Comparison of ENCODE assay signal across 19 mouse cellular contexts in genomic region chr7:78837250-78837649, GRCm38 (mm10).
"Had no signal": no experiment of that assay in that cellular context is flagged by ENCODE, and none has a peak within 500 bp of the region (broad histone marks: within the 10 kb centered on the region; RNA-seq: fewer than 3 reads in every experiment).

No protein-coding gene starts in this region.

- H3K4me3 ChIP-seq: kidney, embryonic 15.5 days; limb, embryonic 12.5 days; limb, embryonic 15.5 days; midbrain, embryonic 12.5 days; midbrain, embryonic 15.5 days had no signal

- H3K9ac ChIP-seq: kidney, embryonic 15.5 days; limb, embryonic 12.5 days; limb, embryonic 15.5 days; liver, embryonic 14.5 days; liver, postnatal 0 days; lung, embryonic 14.5 days; midbrain, embryonic 12.5 days; midbrain, embryonic 15.5 days had no signal

- H3K9me3 ChIP-seq: kidney, embryonic 15.5 days; limb, embryonic 12.5 days; limb, embryonic 15.5 days; midbrain, embryonic 12.5 days; midbrain, embryonic 15.5 days had no signal

- H3K27ac ChIP-seq: kidney, embryonic 15.5 days; limb, embryonic 12.5 days; limb, embryonic 15.5 days; liver, embryonic 14.5 days; macrophage; midbrain, embryonic 12.5 days; midbrain, embryonic 15.5 days; stomach, postnatal 0 days had no signal

- DNase-seq: kidney, adult 2 months; kidney, postnatal 10 days; kidney, postnatal 36 days; layer of hippocampus, postnatal 36 days; left cerebral cortex, postnatal 4 days; liver, postnatal 0 days; lung, embryonic 14.5 days; thymus, adult 2 months; thymus, postnatal 36 days had no signal

- ATAC-seq: liver, postnatal 0 days; lung, postnatal 0 days; midbrain, embryonic 15.5 days had no signal

- H3K4me1 ChIP-seq: kidney, embryonic 15.5 days; limb, embryonic 12.5 days; limb, embryonic 15.5 days; midbrain, embryonic 12.5 days; midbrain, embryonic 15.5 days had no signal

- H3K4me2 ChIP-seq: kidney, embryonic 15.5 days; limb, embryonic 12.5 days; limb, embryonic 15.5 days; liver, embryonic 11.5 days; lung, embryonic 14.5 days; midbrain, embryonic 12.5 days; midbrain, embryonic 15.5 days had no signal

- H3K27me3 ChIP-seq: kidney, embryonic 15.5 days; limb, embryonic 12.5 days; limb, embryonic 15.5 days; midbrain, embryonic 12.5 days; midbrain, embryonic 15.5 days had no signal
